Mouse (Mus musculus) hindbrain, embryonic 11.5 days (tissue): ENCODE measurements around the gene Gm11567. TPM values are rescaled to one million over a fixed set of nuclear protein-coding genes. Genes with fewer than 3 reads are reported as not detected.
"Not testable (repeated sequence)": the region's sequence is repeated elsewhere in the genome, so short reads cannot be mapped to it uniquely, and the experiment has no call there.

Source experiments
- ATAC-seq: fragments of 200-750 bp; cut with Nextera tagmentation; 2 replicates; pipeline ENCODE4 v1.8.0; 2017; ENCODE audit warnings: mild to moderate bottlenecking, moderate TSS enrichment, moderate library complexity; ENCODE audit not compliant: low FRiP score
- DNase-seq: peaks from one replicate; pipeline ENCODE4 v3.0.0-alpha.2; 2015; ENCODE audit warnings: low spot score
- H3K27ac ChIP-seq: fragments of 300-500 bp; sonication (generic); 2 replicates; pipeline ENCODE4 v1.5.1; 2014; ENCODE audit warnings: mild to moderate bottlenecking, low read depth, low read length
- H3K27me3 ChIP-seq: fragments of 300-500 bp; sonication (generic); 2 replicates; pipeline ENCODE4 v1.6.1; 2014; ENCODE audit warnings: mild to moderate bottlenecking, low read length, moderate library complexity, mixed read lengths; ENCODE audit not compliant: control insufficient read depth, insufficient read depth
- H3K36me3 ChIP-seq: fragments of 300-500 bp; sonication (generic); 2 replicates; pipeline ENCODE4 v1.6.1; 2014; ENCODE audit warnings: mild to moderate bottlenecking, low read length, moderate library complexity, mixed read lengths; ENCODE audit not compliant: control insufficient read depth, insufficient read depth
- H3K4me1 ChIP-seq: fragments of 300-500 bp; sonication (generic); replicated peaks from 2 replicates; pipeline ENCODE4 v1.6.1; 2014; ENCODE audit warnings: low read length, mixed read lengths; ENCODE audit not compliant: control insufficient read depth, insufficient read depth
- H3K4me2 ChIP-seq: fragments of 300-500 bp; sonication (generic); replicated peaks from 2 replicates; pipeline ENCODE4 v1.6.1; 2014; ENCODE audit warnings: mild to moderate bottlenecking, low read depth, low read length
- H3K4me3 ChIP-seq: fragments of 300-500 bp; sonication (generic); 2 replicates; pipeline ENCODE4 v1.5.1; 2014; ENCODE audit warnings: low read depth, low read length
- H3K9ac ChIP-seq: fragments of 300-500 bp; sonication (generic); 2 replicates; pipeline ENCODE4 v1.6.1; 2014; ENCODE audit warnings: low read depth, low read length
- H3K9me3 ChIP-seq: fragments of 300-500 bp; sonication (generic); 2 replicates; pipeline ENCODE4 v1.6.1; 2016; ENCODE audit warnings: low read length; ENCODE audit not compliant: control insufficient read depth
- WGBS: fragments of 180-500 bp; shearing (Covaris S2); extraction: QIAGEN DNeasy Blood & Tissue Kit; methylation state at CpG from one replicate; pipeline ENCODE4 v1.1.7; 2014; 5-methylcytosine and 5-hydroxymethylcytosine counted together
- polyA plus RNA-seq: library from polyadenylated mRNA; unstranded; fragments of >200 nt; fragmentation: Nextera tagmentation; extraction: Ambion mirVana; gene quantifications from 2 replicates; pipeline ENCODE4 v1.2.1, GENCODE M21; 2014

The Gm11567 gene
- polyA plus RNA-seq, 1 experiment from 2014 or later, result not detected

GRCm38 (mm10) chr11:99873089-99873488 lies 5.9 kb upstream of the Gm11567 start, which contains the start of gene Krtap9-1:
Gene Krtap9-1, plus strand, starts transcription at chr11:99873389.
- not testable (repeated sequence) for DNase-seq, ATAC-seq, H3K9me3 ChIP-seq, H3K27ac ChIP-seq, H3K4me3 ChIP-seq, H3K4me1 ChIP-seq, H3K27me3 ChIP-seq, H3K36me3 ChIP-seq, H3K4me2 ChIP-seq, H3K9ac ChIP-seq
- WGBS, result 78% methylated on average over 1 of the region's 1 CpGs

- no peaks in the 10 kb centered on the region for H3K4me1 ChIP-seq
- no peaks in the 10 kb centered on the region for H3K9me3 ChIP-seq
- no peak within 1 kb of the TSS for H3K9ac ChIP-seq
- H3K36me3 ChIP-seq, result no peaks in the 10 kb centered on the region
- no peaks in the 10 kb centered on the region for H3K27me3 ChIP-seq
- no peak for DNase-seq
- WGBS, result 88% methylated on average over 2 of the region's 2 CpGs
- ATAC-seq, result no peak
- H3K4me3 ChIP-seq, result no peak within 1 kb of the TSS
- no peak within 1 kb of the TSS for H3K27ac ChIP-seq
- no peak within 1 kb of the TSS for H3K4me2 ChIP-seq
These were observed 28.6 kb downstream of the Gm11567 start, which contains the start of gene Krtap31-1 for GRCm38 (mm10) chr11:99907620-99908019. Gene Krtap31-1, plus strand, starts transcription at chr11:99907920.

GRCm38 (mm10) chr11:99914451-99914850 lies 35.5 kb downstream of the Gm11567 start, which contains the start of gene Gm11565:
Gene Gm11565, plus strand, starts transcription at chr11:99914751.
- H3K4me3 ChIP-seq, result no peak within 1 kb of the TSS
- no peak within 1 kb of the TSS for H3K27ac ChIP-seq
- H3K9me3 ChIP-seq, result no peaks in the 10 kb centered on the region
- DNase-seq (no peak), ATAC-seq (no peak)
- no peak within 1 kb of the TSS for H3K9ac ChIP-seq
- no peaks in the 10 kb centered on the region for H3K36me3 ChIP-seq
- H3K4me2 ChIP-seq, result no peak within 1 kb of the TSS
- H3K4me1 ChIP-seq, result no peaks in the 10 kb centered on the region; the same call in 1 of the 2 replicates
- WGBS, result 89% methylated on average over 3 of the region's 3 CpGs
- no peaks in the 10 kb centered on the region for H3K27me3 ChIP-seq

Other genes starting within 250 kb of the Gm11567 start
- not detected in 2 replicates for gene Krtap4-2, start 244.1 kb upstream of the Gm11567 start, polyA plus RNA-seq
- not detected in 2 replicates for gene Krtap4-7, start 235.1 kb upstream of the Gm11567 start, polyA plus RNA-seq
- not detected in 2 replicates for gene Gm11555, start 229.0 kb upstream of the Gm11567 start, polyA plus RNA-seq
- not detected in 2 replicates for gene Gm11563, start 220.2 kb upstream of the Gm11567 start, polyA plus RNA-seq
- gene Krtap4-6, start 213.2 kb upstream of the Gm11567 start, polyA plus RNA-seq, result not detected in 2 replicates
- gene Gm14190, start 188.4 kb upstream of the Gm11567 start, polyA plus RNA-seq, result not detected in 2 replicates
- gene Gm14180, start 144.9 kb upstream of the Gm11567 start, polyA plus RNA-seq, result not detected in 2 replicates
- not detected in 2 replicates for gene Gm11595, start 106.3 kb upstream of the Gm11567 start, polyA plus RNA-seq
- not detected in 2 replicates for gene Krtap4-8, start 98.5 kb upstream of the Gm11567 start, polyA plus RNA-seq
- gene Krtap4-9, start 94.0 kb upstream of the Gm11567 start, polyA plus RNA-seq, result not detected in 2 replicates
- gene Gm11596, start 85.7 kb upstream of the Gm11567 start, polyA plus RNA-seq, result not detected in 2 replicates
- gene Gm11569, start 80.3 kb upstream of the Gm11567 start, polyA plus RNA-seq, result not detected in 2 replicates
- not detected in 2 replicates for gene Gm11554, start 74.7 kb upstream of the Gm11567 start, polyA plus RNA-seq
- gene Krtap4-13, start 69.3 kb upstream of the Gm11567 start, polyA plus RNA-seq, result not detected in 2 replicates
- gene Gm11564, start 63.5 kb upstream of the Gm11567 start, polyA plus RNA-seq, result not detected in 2 replicates
- not detected in 2 replicates for gene 2300003K06Rik, start 41.1 kb upstream of the Gm11567 start, polyA plus RNA-seq
- not detected in 2 replicates for gene Krtap4-16, start 27.6 kb upstream of the Gm11567 start, polyA plus RNA-seq
- not detected in 2 replicates for gene Gm11568, start 21.3 kb upstream of the Gm11567 start, polyA plus RNA-seq
- not detected in 2 replicates for gene Gm11559, start 14.7 kb upstream of the Gm11567 start, polyA plus RNA-seq
- gene Krtap9-1, start 5.8 kb upstream of the Gm11567 start, polyA plus RNA-seq, result not detected in 2 replicates
- not detected in 2 replicates for gene Krtap31-1, start 28.7 kb downstream of the Gm11567 start, polyA plus RNA-seq
- gene Gm11565, start 35.6 kb downstream of the Gm11567 start, polyA plus RNA-seq, result not detected in 2 replicates
- not detected in 2 replicates for gene Krtap31-2, start 57.1 kb downstream of the Gm11567 start, polyA plus RNA-seq
- not detected in 2 replicates for gene Krtap9-5, start 69.3 kb downstream of the Gm11567 start, polyA plus RNA-seq
- not detected in 2 replicates for gene Krtap29-1, start 99.9 kb downstream of the Gm11567 start, polyA plus RNA-seq
- not detected in 2 replicates for gene Krtap16-1, start 107.4 kb downstream of the Gm11567 start, polyA plus RNA-seq
- gene Krtap17-1, start 114.8 kb downstream of the Gm11567 start, polyA plus RNA-seq, result 0.23 TPM in 1 of 2 replicates, not detected in the other
- gene Krt33a, start 137.0 kb downstream of the Gm11567 start, polyA plus RNA-seq, result not detected in 2 replicates
- gene Krt33b, start 150.7 kb downstream of the Gm11567 start, polyA plus RNA-seq, result not detected in 2 replicates
- not detected in 2 replicates for gene Krt34, start 162.4 kb downstream of the Gm11567 start, polyA plus RNA-seq
- gene Krt31, start 171.4 kb downstream of the Gm11567 start, polyA plus RNA-seq, result not detected in 2 replicates
- gene Krt32, start 209.0 kb downstream of the Gm11567 start, polyA plus RNA-seq, result not detected in 2 replicates
- gene Krt35, start 217.1 kb downstream of the Gm11567 start, polyA plus RNA-seq, result not detected in 2 replicates
- gene Krt36, start 226.4 kb downstream of the Gm11567 start, polyA plus RNA-seq, result not detected in 2 replicates
- not detected in 2 replicates for gene Krt13, start 242.4 kb downstream of the Gm11567 start, polyA plus RNA-seq